Mouse (Mus musculus) cerebellum, adult 8-10 months (tissue): ENCODE results near the gene Opn3.
A peak's percentile ranks its signal among the peaks of the same experiment; 100 is the strongest.

Experiments used
- DNase-seq: peaks from one replicate; pipeline ENCODE4 v3.0.0; 2022

Opn3 gene

GRCm38 (mm10) chr1:175692246-175692996 lies at the start of gene Opn3, which contains the start of gene Chml:
Opn3 (minus strand) TSS chr1:175692776.
Chml (minus strand) TSS chr1:175692901.
- DNase-seq: peak; percentile 98

GRCm38 (mm10) chr1:175725771-175726170 lies 33.2 kb upstream of the Opn3 start:
- no peak for DNase-seq

- DNase-seq: no peak
Observed at GRCm38 (mm10) chr1:175716832-175717231, 24.3 kb upstream of the Opn3 start.

- no peak for DNase-seq
Observed at GRCm38 (mm10) chr1:175712338-175712909, 19.8 kb upstream of the Opn3 start.

- DNase-seq: no peak
Observed at GRCm38 (mm10) chr1:175708013-175708412, 15.4 kb upstream of the Opn3 start.

GRCm38 (mm10) chr1:175707599-175707998 lies 15.0 kb upstream of the Opn3 start:
- no peak for DNase-seq

- no peak for DNase-seq
Observed at GRCm38 (mm10) chr1:175701145-175701544, 8.6 kb upstream of the Opn3 start.

- DNase-seq: no peak
Observed at GRCm38 (mm10) chr1:175699796-175700195, 7.2 kb upstream of the Opn3 start.

GRCm38 (mm10) chr1:175699375-175699774 lies 6.8 kb upstream of the Opn3 start:
- no peak for DNase-seq

- no peak for DNase-seq
Observed at GRCm38 (mm10) chr1:175698293-175698692, 5.7 kb upstream of the Opn3 start, which contains the start of gene Wdr64. Wdr64 (plus strand) TSS chr1:175698593.

GRCm38 (mm10) chr1:175693429-175693960 lies 919 bp upstream of the Opn3 start:
- DNase-seq: peak; percentile 39

- DNase-seq: no peak
Observed at GRCm38 (mm10) chr1:175692997-175693361, 403 bp upstream of the Opn3 start.

GRCm38 (mm10) chr1:175691686-175692245 lies 810 bp downstream of the Opn3 start:
- no peak for DNase-seq

GRCm38 (mm10) chr1:175680995-175681394 lies 11.6 kb downstream of the Opn3 start:
- DNase-seq: no peak

GRCm38 (mm10) chr1:175677459-175677858 lies 15.1 kb downstream of the Opn3 start:
- DNase-seq: no peak

GRCm38 (mm10) chr1:175675116-175675515 lies 17.5 kb downstream of the Opn3 start:
- DNase-seq: no peak

- no peak for DNase-seq
Observed at GRCm38 (mm10) chr1:175673563-175674325, 18.8 kb downstream of the Opn3 start.

- no peak for DNase-seq
Observed at GRCm38 (mm10) chr1:175671626-175672025, 20.9 kb downstream of the Opn3 start.

- no peak for DNase-seq
Observed at GRCm38 (mm10) chr1:175670042-175670441, 22.5 kb downstream of the Opn3 start.

GRCm38 (mm10) chr1:175669456-175669855 lies 23.1 kb downstream of the Opn3 start:
- DNase-seq: no peak

GRCm38 (mm10) chr1:175668666-175669405 lies 23.7 kb downstream of the Opn3 start:
- peak; percentile 10 for DNase-seq

GRCm38 (mm10) chr1:175659900-175660299 lies 32.7 kb downstream of the Opn3 start:
- DNase-seq: no peak
